Mouse (Mus musculus): ENCODE results near the gene Gpat3. TPM values are rescaled to one million over a fixed set of nuclear protein-coding genes. Genes with fewer than 3 reads are reported as not detected.
A peak's percentile ranks its signal among the peaks of the same experiment; 100 is the strongest.

Gpat3 gene
- polyA plus RNA-seq, 1 experiment = 0.67 TPM

DNA sequence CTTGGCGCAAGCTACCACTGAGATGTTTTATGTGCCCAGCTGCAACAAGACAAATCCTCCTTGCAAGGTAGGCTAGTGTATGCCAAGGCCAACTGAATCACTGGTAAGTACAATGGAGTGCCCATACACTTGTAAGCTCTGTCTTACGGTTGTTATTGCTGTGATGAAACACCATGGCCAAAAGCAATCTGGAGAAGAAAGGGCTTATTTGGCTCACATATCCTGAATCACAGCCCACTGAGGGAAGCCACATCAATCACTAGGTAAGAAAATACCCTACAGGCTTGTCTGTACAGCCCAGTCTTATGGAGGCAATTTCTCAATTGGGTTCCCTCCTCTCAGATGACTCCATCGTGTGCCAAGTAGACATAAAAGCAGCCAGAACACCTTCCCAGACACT is 16.8 kb upstream of the Gpat3 start:
- Histone ChIP-seq H3K4me3 (ENCODE audit: insufficient read depth, low read length) (no peak overlapping the region), H3K27ac (ENCODE audit: insufficient read depth, low read depth, low read length) (no peak overlapping the region), H3K4me1 (ENCODE audit: control insufficient read depth, insufficient read depth, low read length) (no peaks in the 10 kb centered on the region)
- TF ChIP-seq CTCF (IDR thresholded peaks at IDR 0.05; ENCODE audit: low read depth, low read length) = no peak
- no peak for TF ChIP-seq POLR2A (IDR thresholded peaks at IDR 0.05; ENCODE audit: borderline replicate concordance, low read depth, low read length)

DNA sequence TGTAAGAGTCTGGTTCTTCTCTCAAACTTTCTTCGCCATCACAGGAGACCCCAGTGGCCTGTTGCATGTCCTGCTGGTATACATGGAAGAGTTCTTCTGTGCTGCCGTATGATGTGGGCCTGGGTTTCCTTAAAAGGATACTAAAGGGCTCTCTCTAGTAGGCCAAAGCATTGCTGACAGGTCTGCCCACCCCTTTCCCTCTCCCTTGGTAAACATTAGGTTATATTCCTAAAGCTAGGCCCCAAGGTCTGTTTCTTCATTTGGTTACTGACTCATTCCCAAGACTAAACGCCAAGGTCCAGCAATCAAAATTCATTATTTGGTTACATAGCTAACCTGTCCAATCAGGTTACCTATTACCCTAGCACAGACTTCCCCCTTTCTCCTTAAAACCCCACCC is 12.8 kb upstream of the Gpat3 start:
- TF ChIP-seq POLR2A (IDR thresholded peaks at IDR 0.05; ENCODE audit: borderline replicate concordance, low read depth, low read length) (no peak), CTCF (IDR thresholded peaks at IDR 0.05; ENCODE audit: low read depth, low read length) (no peak)
- Histone ChIP-seq H3K27ac (ENCODE audit: insufficient read depth, low read depth, low read length) (no peak overlapping the region), H3K4me1 (ENCODE audit: control insufficient read depth, insufficient read depth, low read length) (no peaks in the 10 kb centered on the region), H3K4me3 (ENCODE audit: insufficient read depth, low read length) (no peak overlapping the region)

DNA sequence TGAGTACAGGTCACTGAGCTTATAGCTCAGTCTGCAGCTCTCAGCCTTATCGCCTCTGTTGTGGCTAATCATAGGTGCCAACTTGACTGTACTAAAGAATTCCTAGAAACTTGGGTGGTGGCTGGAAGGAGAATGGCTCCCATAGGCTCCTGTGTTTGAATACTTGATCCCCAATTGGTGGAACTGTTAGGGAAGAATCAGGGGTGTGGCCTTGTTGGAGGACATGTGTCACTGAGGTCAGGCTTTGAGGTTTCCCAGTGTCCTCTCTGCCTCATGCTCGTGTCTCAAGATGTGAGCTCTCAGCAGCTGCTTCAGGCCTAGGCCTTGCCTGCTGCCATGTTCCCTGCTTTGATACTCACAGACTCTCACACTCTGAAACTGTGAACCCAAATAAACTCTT is 11.7 kb upstream of the Gpat3 start:
- Histone ChIP-seq H3K27ac (ENCODE audit: insufficient read depth, low read depth, low read length) (no peak overlapping the region), H3K4me1 (ENCODE audit: control insufficient read depth, insufficient read depth, low read length) (no peaks in the 10 kb centered on the region), H3K4me3 (ENCODE audit: insufficient read depth, low read length) (no peak overlapping the region)
- TF ChIP-seq CTCF (IDR thresholded peaks at IDR 0.05; ENCODE audit: low read depth, low read length) (no peak), POLR2A (IDR thresholded peaks at IDR 0.05; ENCODE audit: borderline replicate concordance, low read depth, low read length) (no peak)

DNA sequence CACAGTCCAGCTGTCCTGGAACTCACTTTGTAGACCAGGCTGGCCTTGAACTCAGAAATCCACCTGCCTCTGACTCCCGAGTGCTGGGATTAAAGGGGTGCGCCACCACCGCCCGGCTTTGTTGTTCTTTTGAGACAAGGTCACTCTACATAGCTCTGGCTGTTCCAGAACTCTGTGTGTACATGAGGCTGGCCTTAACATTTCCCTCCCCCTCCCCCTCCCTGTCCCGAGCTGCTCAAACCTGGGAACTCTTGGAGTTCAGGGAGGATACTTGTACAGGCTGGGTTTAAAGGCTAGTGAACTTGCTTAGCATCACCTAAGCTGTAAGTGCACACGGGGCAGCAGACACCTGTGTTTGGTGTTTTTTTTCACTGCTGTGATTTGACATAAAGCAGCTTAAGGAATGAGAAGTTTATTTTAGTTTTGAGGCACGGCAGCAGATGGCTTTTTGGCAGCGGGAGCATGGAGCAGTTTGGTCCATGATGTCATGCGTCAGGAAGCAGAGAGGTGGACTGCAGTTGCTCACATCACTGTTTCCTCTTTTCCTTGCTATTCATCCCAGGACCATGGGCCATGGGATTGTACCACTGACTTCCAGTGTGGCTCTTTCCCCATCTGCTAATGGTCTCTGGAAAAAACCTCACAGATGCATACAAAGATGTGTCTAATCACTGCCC is 9.5 kb upstream of the Gpat3 start:
- no peak overlapping the region for H3K4me3 ChIP-seq (ENCODE audit: insufficient read depth, low read length)
- H3K27ac ChIP-seq (ENCODE audit: insufficient read depth, low read depth, low read length) = no peak overlapping the region
- no peak for TF ChIP-seq POLR2A (IDR thresholded peaks at IDR 0.05; ENCODE audit: borderline replicate concordance, low read depth, low read length)
- no peak for TF ChIP-seq CTCF (IDR thresholded peaks at IDR 0.05; ENCODE audit: low read depth, low read length)
- no peaks in the 10 kb centered on the region for H3K4me1 ChIP-seq (ENCODE audit: control insufficient read depth, insufficient read depth, low read length)

GRCm38 (mm10) chr5:100837907-100838306 is 7.6 kb upstream of the Gpat3 start:
- TF ChIP-seq CTCF (IDR thresholded peaks at IDR 0.05; ENCODE audit: low read depth, low read length) (no peak), POLR2A (IDR thresholded peaks at IDR 0.05; ENCODE audit: borderline replicate concordance, low read depth, low read length) (no peak)
- Histone ChIP-seq H3K4me1 (ENCODE audit: control insufficient read depth, insufficient read depth, low read length) (no peaks in the 10 kb centered on the region), H3K4me3 (ENCODE audit: insufficient read depth, low read length) (no peak overlapping the region), H3K27ac (ENCODE audit: insufficient read depth, low read depth, low read length) (no peak overlapping the region)

DNA sequence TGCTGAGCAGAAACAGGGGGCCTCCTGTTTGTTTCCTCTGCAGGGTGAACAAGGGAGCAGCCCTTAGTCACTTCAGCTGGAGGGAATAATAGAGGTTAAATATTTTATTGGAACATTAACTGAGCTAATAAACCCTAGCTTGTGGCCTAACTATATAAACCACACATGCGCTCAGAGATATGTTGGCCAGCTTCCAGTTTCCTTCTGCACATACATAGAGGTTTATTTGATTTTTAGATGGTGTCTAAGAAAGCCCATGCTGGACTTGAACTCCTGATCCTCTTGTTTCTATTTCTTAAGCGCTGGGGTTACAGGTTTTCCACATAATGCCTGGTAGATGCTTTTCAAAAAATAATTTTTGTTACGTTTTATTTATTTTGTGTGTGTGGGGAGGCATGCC is 1.0 kb upstream of the Gpat3 start:
- H3K4me1 ChIP-seq (ENCODE audit: control insufficient read depth, insufficient read depth, low read length) = peaks cover 2% of the 10 kb centered on the region; the same call in 1 of the 2 replicates
- no peak overlapping the region for H3K27ac ChIP-seq (ENCODE audit: insufficient read depth, low read depth, low read length)
- TF ChIP-seq CTCF (IDR thresholded peaks at IDR 0.05; ENCODE audit: low read depth, low read length) = no peak
- no peak for TF ChIP-seq POLR2A (IDR thresholded peaks at IDR 0.05; ENCODE audit: borderline replicate concordance, low read depth, low read length)
- no peak overlapping the region for H3K4me3 ChIP-seq (ENCODE audit: insufficient read depth, low read length)

- Histone ChIP-seq H3K4me3 (ENCODE audit: insufficient read depth, low read length) (peak overlapping the region; percentile 66), H3K4me1 (ENCODE audit: control insufficient read depth, insufficient read depth, low read length) (peaks cover 2% of the 10 kb centered on the region; the same call in 1 of the 2 replicates), H3K27ac (ENCODE audit: insufficient read depth, low read depth, low read length) (no peak overlapping the region)
- no peak for TF ChIP-seq CTCF (IDR thresholded peaks at IDR 0.05; ENCODE audit: low read depth, low read length)
- no peak for TF ChIP-seq POLR2A (IDR thresholded peaks at IDR 0.05; ENCODE audit: borderline replicate concordance, low read depth, low read length)
Measured at GRCm38 (mm10) chr5:100845848-100846598, 510 bp downstream of the Gpat3 start.

DNA sequence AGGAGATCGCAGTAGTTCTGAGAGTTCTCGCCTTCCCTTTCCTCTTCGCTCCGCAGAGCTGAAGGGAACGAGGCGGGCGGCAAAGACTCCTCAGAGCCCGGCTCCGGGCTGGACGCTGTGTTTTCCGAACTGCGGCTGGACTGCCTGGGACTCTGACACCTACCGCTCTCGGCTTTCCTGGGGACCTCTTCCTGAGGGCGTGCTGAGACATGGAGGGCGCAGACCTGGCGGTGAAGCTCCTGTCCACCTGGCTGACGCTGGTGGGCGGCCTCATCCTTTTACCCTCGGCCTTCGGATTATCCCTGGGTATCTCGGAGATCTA is 1.0 kb downstream of the Gpat3 start:
- H3K4me1 ChIP-seq (ENCODE audit: control insufficient read depth, insufficient read depth, low read length) = peaks cover 2% of the 10 kb centered on the region; the same call in 1 of the 2 replicates
- TF ChIP-seq CTCF (IDR thresholded peaks at IDR 0.05; ENCODE audit: low read depth, low read length) (no peak), POLR2A (IDR thresholded peaks at IDR 0.05; ENCODE audit: borderline replicate concordance, low read depth, low read length) (no peak)
- H3K27ac ChIP-seq (ENCODE audit: insufficient read depth, low read depth, low read length) = no peak overlapping the region
- peak overlapping the region; percentile 66 for H3K4me3 ChIP-seq (ENCODE audit: insufficient read depth, low read length)

GRCm38 (mm10) chr5:100847143-100847542 is 1.6 kb downstream of the Gpat3 start:
- TF ChIP-seq POLR2A (IDR thresholded peaks at IDR 0.05; ENCODE audit: borderline replicate concordance, low read depth, low read length) = no peak
- no peak for TF ChIP-seq CTCF (IDR thresholded peaks at IDR 0.05; ENCODE audit: low read depth, low read length)
- H3K27ac ChIP-seq (ENCODE audit: insufficient read depth, low read depth, low read length) = no peak overlapping the region
- no peak overlapping the region for H3K4me3 ChIP-seq (ENCODE audit: insufficient read depth, low read length)

DNA sequence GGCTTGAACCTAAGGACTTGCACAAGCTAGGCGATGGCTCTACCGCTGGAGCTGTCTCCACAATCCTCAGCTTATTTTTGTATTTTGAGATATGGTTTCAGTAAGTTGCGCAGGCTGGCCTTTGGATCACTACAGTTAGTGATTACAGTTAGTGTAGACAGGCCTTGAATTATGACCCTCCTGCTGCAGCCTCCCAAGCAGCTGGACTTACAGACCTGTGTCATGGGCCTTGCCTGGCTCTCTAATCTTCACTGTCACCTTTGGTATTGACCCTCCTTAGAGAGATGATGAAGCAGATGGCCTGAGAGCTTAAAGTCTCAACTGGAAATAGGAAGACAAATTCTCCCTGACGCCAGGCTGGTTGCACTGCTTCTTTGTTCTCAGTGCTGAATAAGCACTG is 8.4 kb downstream of the Gpat3 start:
- H3K4me1 ChIP-seq (ENCODE audit: control insufficient read depth, insufficient read depth, low read length) = peaks cover 10% of the 10 kb centered on the region
- TF ChIP-seq CTCF (IDR thresholded peaks at IDR 0.05; ENCODE audit: low read depth, low read length) (no peak), POLR2A (IDR thresholded peaks at IDR 0.05; ENCODE audit: borderline replicate concordance, low read depth, low read length) (no peak)
- H3K27ac ChIP-seq (ENCODE audit: insufficient read depth, low read depth, low read length) = no peak overlapping the region
- no peak overlapping the region for H3K4me3 ChIP-seq (ENCODE audit: insufficient read depth, low read length)

More at GRCm38 (mm10) chr5:100847143-100847542, 1.6 kb downstream of the Gpat3 start:
- H3K4me1 ChIP-seq (ENCODE audit: control insufficient read depth, insufficient read depth, low read length) = peaks cover 2% of the 10 kb centered on the region; the same call in 1 of the 2 replicates
